Mouse (Mus musculus) embryonic facial prominence, embryonic 11.5 days (tissue): ENCODE measurements at regions not wholly inside any gene's neighbourhood (a gene's known extent, or its start where the extent isn't known, plus 50 kb on each side); places are given as distances from the start of the nearest gene placed in this dataset.

ENCODE experiments used
- ATAC-seq: fragments of 200-750 bp; cut with Nextera tagmentation; replicated peaks from 2 replicates; pipeline ENCODE4 v1.8.0; 2017; ENCODE audit warnings: low read depth; ENCODE audit not compliant: insufficient number of reproducible peaks, low FRiP score, low TSS enrichment
- DNase-seq: peaks from one replicate; pipeline ENCODE4 v3.0.0-alpha.2; 2015; ENCODE audit warnings: low spot score
- H3K27ac ChIP-seq: fragments of 300-500 bp; sonication (generic); replicated peaks from 2 replicates; pipeline ENCODE4 v1.5.1; 2014; ENCODE audit warnings: mild to moderate bottlenecking, low read depth, low read length, control low read depth
- H3K27me3 ChIP-seq: fragments of 300-500 bp; sonication (generic); 2 replicates; pipeline ENCODE4 v1.6.1; 2014; ENCODE audit warnings: mild to moderate bottlenecking, low read length, moderate library complexity, mixed read lengths; ENCODE audit not compliant: control insufficient read depth, insufficient read depth
- H3K36me3 ChIP-seq: fragments of 300-500 bp; sonication (generic); replicated peaks from 2 replicates; pipeline ENCODE4 v1.6.1; 2014; ENCODE audit warnings: low read depth, mild to moderate bottlenecking, low read length, moderate library complexity, mixed read lengths; ENCODE audit not compliant: control insufficient read depth, insufficient read depth
- H3K4me1 ChIP-seq: fragments of 300-500 bp; sonication (generic); 2 replicates; pipeline ENCODE4 v1.6.1; 2014; ENCODE audit warnings: low read length, mixed read lengths; ENCODE audit not compliant: control insufficient read depth, insufficient read depth
- H3K4me2 ChIP-seq: fragments of 300-500 bp; sonication (generic); 2 replicates; pipeline ENCODE4 v1.6.1; 2014; ENCODE audit warnings: low read depth, mild to moderate bottlenecking, control low read depth, low read length, moderate library complexity
- H3K4me3 ChIP-seq: fragments of 300-500 bp; sonication (generic); 2 replicates; pipeline ENCODE4 v1.5.1; 2014; ENCODE audit warnings: low read depth, low read length, control low read depth
- H3K9ac ChIP-seq: fragments of 300-500 bp; sonication (generic); replicated peaks from 2 replicates; pipeline ENCODE4 v1.6.1; 2014; ENCODE audit warnings: mild to moderate bottlenecking, control low read depth, low read length
- H3K9me3 ChIP-seq: fragments of 300-500 bp; sonication (generic); replicated peaks from 2 replicates; pipeline ENCODE4 v1.6.1; 2016; ENCODE audit warnings: mild to moderate bottlenecking, low read length, inconsistent platforms, mixed read lengths; ENCODE audit not compliant: control insufficient read depth
- WGBS: fragments of 180-500 bp; shearing (Covaris S2); extraction: QIAGEN DNeasy Blood & Tissue Kit; methylation state at CpG from one replicate; pipeline ENCODE4 v1.1.7; 2014; 5-methylcytosine and 5-hydroxymethylcytosine counted together

DNA sequence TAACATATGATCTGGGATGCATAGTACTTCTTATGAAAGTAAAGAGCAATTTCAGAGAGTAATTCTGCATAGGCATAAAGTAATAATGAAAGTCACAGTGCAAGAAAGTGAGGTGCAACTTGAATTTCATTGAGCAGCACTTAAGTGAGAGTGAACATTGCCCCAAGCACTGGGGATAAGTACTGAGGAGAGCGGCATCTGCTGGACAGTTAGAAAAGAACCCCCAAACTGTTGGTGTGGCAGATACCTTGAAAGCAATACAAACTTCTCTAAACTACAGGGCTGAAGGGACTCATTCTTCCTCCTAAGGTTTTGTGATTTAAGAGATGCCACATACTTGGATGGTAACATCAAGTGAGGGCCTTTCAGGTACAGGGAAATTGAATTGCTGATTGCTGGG lies 56.4 kb upstream of the Olfr1322 start:
- Histone ChIP-seq H3K4me3 (no peak overlapping the region), H3K36me3 (no peaks in the 10 kb centered on the region), H3K27ac (no peak overlapping the region), H3K4me1 (no peaks in the 10 kb centered on the region), H3K9me3 (no peaks in the 10 kb centered on the region), H3K4me2 (no peak overlapping the region), H3K9ac (no peak overlapping the region), H3K27me3 (no peaks in the 10 kb centered on the region)
- no peak for ATAC-seq
- DNase-seq: peak; percentile 14
- WGBS: 38% methylated on average over 1 of the region's 1 CpGs
